9 mouse cellular contexts compared by ENCODE assay signal in genomic region chr3:25143111-25143510, GRCm38 (mm10). TPM values are rescaled to one million over a fixed set of nuclear protein-coding genes. Genes with fewer than 3 reads are reported as not detected.
DNase-seq lines count a peak whose midpoint lies in the region; ATAC-seq and TF ChIP-seq lines count a peak whose summit lies in the region.
"Had no signal": no experiment of that assay in that cellular context is flagged by ENCODE, and none has a peak within 500 bp of the region (broad histone marks: within the 10 kb centered on the region; RNA-seq: fewer than 3 reads in every experiment).

No protein-coding gene starts in this region.

- WGBS in kidney, postnatal 0 days: 51% methylated on average over 6 of the region's 6 CpGs
- WGBS in kidney, adult 2 months: 54% methylated on average over 6 of the region's 6 CpGs
- 40% methylated on average over 6 of the region's 6 CpGs for WGBS in embryonic facial prominence, embryonic 15.5 days
- 46% methylated on average over 6 of the region's 6 CpGs for WGBS in intestine, embryonic 15.5 days
- WGBS in neural tube, embryonic 13.5 days: 44% methylated on average over 6 of the region's 6 CpGs

- H3K27ac ChIP-seq in kidney, postnatal 0 days: peak overlapping the region; percentile 9; the same call in 1 of the 2 replicates
- no peak overlapping the region for H3K27ac ChIP-seq in kidney, adult 2 months (ENCODE audit: insufficient read depth, low read depth, low read length)
- peak overlapping the region; percentile 95 for H3K27ac ChIP-seq in embryonic facial prominence, embryonic 15.5 days (replicated peaks)
- H3K27ac ChIP-seq in intestine, embryonic 15.5 days: no peak overlapping the region
- H3K27ac ChIP-seq in neural tube, embryonic 13.5 days (replicated peaks): peak overlapping the region; percentile 87

- H3K4me3 ChIP-seq in kidney, postnatal 0 days (replicated peaks; ENCODE audit: low read depth, low read length): peak overlapping the region; percentile 59
- no peak overlapping the region; the same call in 1 of the 2 replicates for H3K4me3 ChIP-seq in kidney, adult 2 months (ENCODE audit: insufficient read depth, low read depth, low read length)
- peak overlapping the region; percentile 57 for H3K4me3 ChIP-seq in embryonic facial prominence, embryonic 15.5 days (replicated peaks)
- peak overlapping the region; percentile 69 for H3K4me3 ChIP-seq in intestine, embryonic 15.5 days (replicated peaks)
- H3K4me3 ChIP-seq in neural tube, embryonic 13.5 days: peak overlapping the region; percentile 71

- no peak for ATAC-seq in kidney, postnatal 0 days (replicated peaks; ENCODE audit: low FRiP score, low read depth)
- no peak for ATAC-seq in embryonic facial prominence, embryonic 15.5 days (ENCODE audit: insufficient number of reproducible peaks, low FRiP score, low TSS enrichment, low read depth)
- ATAC-seq in intestine, embryonic 15.5 days: no peak
- ATAC-seq in neural tube, embryonic 13.5 days (ENCODE audit: low read depth): no peak
- ATAC-seq in CD4-positive, CD25-positive, alpha-beta regulatory T cell, adult 4 months: no peak

- H3K9me3 ChIP-seq in kidney, postnatal 0 days (replicated peaks; ENCODE audit: low read length): no peaks in the 10 kb centered on the region
- no peaks in the 10 kb centered on the region for H3K9me3 ChIP-seq in embryonic facial prominence, embryonic 15.5 days (replicated peaks)
- H3K9me3 ChIP-seq in intestine, embryonic 15.5 days: no peaks in the 10 kb centered on the region
- no peaks in the 10 kb centered on the region for H3K9me3 ChIP-seq in neural tube, embryonic 13.5 days

- TF ChIP-seq POLR2A in kidney, adult 2 months (IDR thresholded peaks at IDR 0.05; ENCODE audit: low read depth, low read length): no peak

- DNase-seq in kidney, postnatal 0 days (ENCODE audit: low spot score): no peak
- DNase-seq in kidney, adult 2 months: no peak
- DNase-seq in gastrocnemius, postnatal 25 days: no peak
- no peak for DNase-seq in embryo, embryonic 11 days

- TF ChIP-seq CTCF in kidney, postnatal 0 days (IDR thresholded peaks at IDR 0.05; ENCODE audit: low read depth): no peak
- TF ChIP-seq CTCF in kidney, adult 2 months (conservative IDR thresholded peaks at IDR 0.05; ENCODE audit: insufficient read depth, insufficient read length, low read depth, low read length): no peak

- no peaks in the 10 kb centered on the region for H3K36me3 ChIP-seq in kidney, postnatal 0 days (ENCODE audit: insufficient read depth, low read length)
- no peaks in the 10 kb centered on the region for H3K36me3 ChIP-seq in kidney, adult 2 months (ENCODE audit: control insufficient read depth, insufficient read depth, low read length)
- no peaks in the 10 kb centered on the region for H3K36me3 ChIP-seq in embryonic facial prominence, embryonic 15.5 days
- no peaks in the 10 kb centered on the region for H3K36me3 ChIP-seq in intestine, embryonic 15.5 days
- no peaks in the 10 kb centered on the region for H3K36me3 ChIP-seq in neural tube, embryonic 13.5 days

- H3K4me2 ChIP-seq in kidney, postnatal 0 days (ENCODE audit: low read length): peak overlapping the region; percentile 76
- H3K4me2 ChIP-seq in embryonic facial prominence, embryonic 15.5 days (replicated peaks): peak overlapping the region; percentile 66
- peak overlapping the region; percentile 78 for H3K4me2 ChIP-seq in intestine, embryonic 15.5 days (replicated peaks)
- H3K4me2 ChIP-seq in neural tube, embryonic 13.5 days: peak overlapping the region; percentile 70

- H3K9ac ChIP-seq in kidney, postnatal 0 days (ENCODE audit: low read depth, low read length): peak overlapping the region; percentile 75
- H3K9ac ChIP-seq in embryonic facial prominence, embryonic 15.5 days: peak overlapping the region; percentile 50
- peak overlapping the region; percentile 64 for H3K9ac ChIP-seq in intestine, embryonic 15.5 days
- H3K9ac ChIP-seq in neural tube, embryonic 13.5 days: peak overlapping the region; percentile 85

- H3K4me1 ChIP-seq in kidney, postnatal 0 days (replicated peaks; ENCODE audit: insufficient read depth, low read length): no peaks in the 10 kb centered on the region
- H3K4me1 ChIP-seq in kidney, adult 2 months (ENCODE audit: control insufficient read depth, insufficient read depth, low read length): no peaks in the 10 kb centered on the region
- 0 out of 2 replicates have a peak, but pooled peaks cover 6% of the 10 kb centered on the region for H3K4me1 ChIP-seq in embryonic facial prominence, embryonic 15.5 days
- H3K4me1 ChIP-seq in intestine, embryonic 15.5 days (replicated peaks): no peaks in the 10 kb centered on the region
- peaks cover 23% of the 10 kb centered on the region for H3K4me1 ChIP-seq in neural tube, embryonic 13.5 days (replicated peaks)

- H3K27me3 ChIP-seq in kidney, postnatal 0 days (ENCODE audit: insufficient read depth, low read length): no peaks in the 10 kb centered on the region
- no peaks in the 10 kb centered on the region for H3K27me3 ChIP-seq in kidney, adult 2 months (replicated peaks; ENCODE audit: control insufficient read depth, insufficient read depth, low read length)
- no peaks in the 10 kb centered on the region for H3K27me3 ChIP-seq in embryonic facial prominence, embryonic 15.5 days
- no peaks in the 10 kb centered on the region for H3K27me3 ChIP-seq in intestine, embryonic 15.5 days (replicated peaks)
- H3K27me3 ChIP-seq in neural tube, embryonic 13.5 days: no peaks in the 10 kb centered on the region
- H3K27me3 ChIP-seq: Patski had no signal

RNA-seq across cellular contexts. Expression of gene Naaladl2, which starts 0.9 kb away (rescaled TPM):
- 3.9 and 5.3 TPM in 2 replicates for polyA plus RNA-seq in kidney, postnatal 0 days (2015; fragmentation: Nextera tagmentation; extraction: Ambion mirVana)
- 0.22 and 0.38 TPM in 2 replicates for polyA plus RNA-seq in kidney, adult 2 months (2012; rRNA removed)
- polyA plus RNA-seq in embryonic facial prominence, embryonic 15.5 days (2015; fragmentation: Nextera tagmentation; extraction: Ambion mirVana): 2.9 and 3.6 TPM in 2 replicates
- polyA plus RNA-seq in intestine, embryonic 15.5 days (2015; fragmentation: Nextera tagmentation; extraction: Ambion mirVana): 2.7 and 3.4 TPM in 2 replicates
- polyA plus RNA-seq in neural tube, embryonic 13.5 days (2015; fragmentation: Nextera tagmentation; extraction: Ambion mirVana): 0.54 and 0.99 TPM in 2 replicates
- polyA plus RNA-seq in CD4-positive, CD25-positive, alpha-beta regulatory T cell, adult 4 months (2017; shearing (Covaris generic)): not detected
- under 1 TPM; 0.43 to 0.78 TPM for total RNA-seq in gastrocnemius, postnatal 25 days (2021)

Comparison
In these comparisons a context has a peak if more than half of its experiments do, and no peak if none do; other contexts are left out.
1. H3K27ac ChIP-seq: peak in kidney, postnatal 0 days (single experiment), embryonic facial prominence, embryonic 15.5 days (single experiment) and neural tube, embryonic 13.5 days (single experiment); none in kidney, adult 2 months (single experiment) and intestine, embryonic 15.5 days (single experiment).
2. Peak in every context shown above with its lines, with median percentiles within 50 percentile points of each other: H3K4me2 ChIP-seq and H3K9ac ChIP-seq.